Mouse (Mus musculus) midbrain, embryonic 10.5 days (tissue): ENCODE data around the gene Alkbh4. TPM values are rescaled to one million over a fixed set of nuclear protein-coding genes. Genes with fewer than 3 reads are reported as not detected.
A peak's percentile ranks its signal among the peaks of the same experiment; 100 is the strongest.

ENCODE experiments used
- DNase-seq: peaks from one replicate; pipeline ENCODE4 v3.0.0-alpha.2; 2017; ENCODE audit warnings: low spot score
- H3K27ac ChIP-seq: fragments of 300-500 bp; sonication (generic); replicated peaks from 2 replicates; pipeline ENCODE4 v1.5.1; 2016; ENCODE audit warnings: mild to moderate bottlenecking
- H3K27me3 ChIP-seq: fragments of 300-500 bp; sonication (generic); 2 replicates; pipeline ENCODE4 v1.6.1; 2016; ENCODE audit warnings: low read depth, mild to moderate bottlenecking; ENCODE audit not compliant: poor library complexity, severe bottlenecking
- H3K36me3 ChIP-seq: fragments of 300-500 bp; sonication (generic); 2 replicates; pipeline ENCODE4 v1.6.1; 2016; ENCODE audit warnings: mild to moderate bottlenecking, moderate library complexity
- H3K4me1 ChIP-seq: fragments of 300-500 bp; sonication (generic); 2 replicates; pipeline ENCODE4 v1.6.1; 2016
- H3K4me3 ChIP-seq: fragments of 300-500 bp; sonication (generic); 2 replicates; pipeline ENCODE4 v1.5.1; 2016; ENCODE audit warnings: mild to moderate bottlenecking, moderate library complexity
- H3K9me3 ChIP-seq: fragments of 300-500 bp; sonication (generic); replicated peaks from 2 replicates; pipeline ENCODE4 v1.6.1; 2016; ENCODE audit warnings: mild to moderate bottlenecking
- WGBS: fragments of 180-500 bp; shearing (Covaris S2); methylation state at CpG from one replicate; pipeline ENCODE4 v1.1.7; 2016; 5-methylcytosine and 5-hydroxymethylcytosine counted together
- polyA plus RNA-seq: library from polyadenylated mRNA; unstranded; fragments of >200 nt; fragmentation: Nextera tagmentation; extraction: Ambion mirVana; gene quantifications from 2 replicates; pipeline ENCODE4 v1.2.1, GENCODE M21; 2016

Gene Alkbh4
- polyA plus RNA-seq, 1 experiment from 2014 or later: 27.1 TPM

- Histone ChIP-seq H3K27ac (peak within 1 kb of the TSS; percentile 89), H3K4me3 (peak within 1 kb of the TSS; percentile 91), H3K27me3 (no peaks in the 10 kb centered on the region), H3K36me3 (peaks cover 31% of the 10 kb centered on the region), H3K4me1 (peaks cover 24% of the 10 kb centered on the region), H3K9me3 (no peaks in the 10 kb centered on the region)
- 4% methylated on average over 42 of the region's 42 CpGs for WGBS
- DNase-seq: peak; percentile 98
These were observed 19.8 kb upstream of the Alkbh4 start, which contains the start of gene Polr2j for GRCm38 (mm10) chr5:136115891-136116783. TSS of gene Polr2j (plus strand) at chr5:136116631.

DNA sequence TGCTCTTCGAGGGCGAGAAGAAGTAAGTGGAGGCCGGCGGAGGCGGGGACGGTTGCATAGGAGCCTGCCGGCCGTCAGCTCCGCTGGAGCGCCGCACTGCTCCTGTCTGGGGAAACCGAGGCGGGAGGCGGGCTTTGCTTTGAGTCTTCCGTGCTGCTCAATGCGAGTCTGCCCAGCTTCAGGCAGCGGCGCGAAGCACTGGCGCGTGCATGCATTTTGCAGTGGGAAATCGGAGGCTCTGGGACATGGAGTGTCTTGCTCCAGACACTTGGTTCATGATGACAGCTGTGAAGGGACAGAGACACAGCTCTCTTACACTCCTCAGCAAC lies 19.2 kb upstream of the Alkbh4 start:
- DNase-seq: no peak
- Histone ChIP-seq H3K9me3 (no peaks in the 10 kb centered on the region), H3K4me1 (peaks cover 24% of the 10 kb centered on the region), H3K27me3 (no peaks in the 10 kb centered on the region), H3K36me3 (peaks cover 37% of the 10 kb centered on the region), H3K27ac (peak overlapping the region; percentile 89), H3K4me3 (peak overlapping the region; percentile 91)
- under 1% methylated on average over 22 of the region's 22 CpGs for WGBS

DNA sequence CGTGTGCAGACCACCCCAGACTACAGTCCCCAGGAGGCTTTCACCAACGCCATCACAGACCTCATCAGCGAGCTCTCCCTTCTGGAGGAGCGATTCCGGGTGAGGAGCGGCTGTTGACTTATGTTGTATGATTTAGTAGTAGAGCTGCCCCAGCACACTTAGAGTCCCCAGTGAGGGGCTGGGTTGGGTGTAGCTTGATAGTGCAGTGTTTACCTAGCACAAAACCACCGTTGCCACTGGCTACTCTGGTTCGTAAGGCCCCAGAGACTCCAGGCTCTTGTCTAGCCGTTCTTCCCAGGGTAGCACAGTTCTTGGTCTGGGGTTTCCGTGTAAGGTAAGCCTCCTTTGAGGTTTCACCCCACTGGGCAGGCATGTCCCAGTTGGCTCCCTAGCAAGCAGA lies 13.8 kb upstream of the Alkbh4 start:
- 89% methylated on average over 10 of the region's 10 CpGs for WGBS
- peaks cover 82% of the 10 kb centered on the region for H3K36me3 ChIP-seq
- H3K9me3 ChIP-seq: no peaks in the 10 kb centered on the region
- no peak for DNase-seq
- no peaks in the 10 kb centered on the region for H3K27me3 ChIP-seq
- no peak overlapping the region for H3K4me3 ChIP-seq
- H3K27ac ChIP-seq: no peak overlapping the region
- peaks cover 11% of the 10 kb centered on the region for H3K4me1 ChIP-seq

- H3K4me1 ChIP-seq: peaks cover 21% of the 10 kb centered on the region
- peak overlapping the region; percentile 88 for H3K27ac ChIP-seq
- peaks cover 62% of the 10 kb centered on the region for H3K36me3 ChIP-seq
- H3K4me3 ChIP-seq: peak overlapping the region; percentile 75
- peak; percentile 19 for DNase-seq
- no peaks in the 10 kb centered on the region for H3K27me3 ChIP-seq
- no peaks in the 10 kb centered on the region for H3K9me3 ChIP-seq
- 9% methylated on average over 20 of the region's 20 CpGs for WGBS
These were observed 495 bp downstream of the Alkbh4 start for GRCm38 (mm10) chr5:136136292-136136990.

- H3K27me3 ChIP-seq: no peaks in the 10 kb centered on the region
- 76% methylated on average over 13 of the region's 13 CpGs for WGBS
- peak; percentile 35 for DNase-seq
- no peaks in the 10 kb centered on the region for H3K9me3 ChIP-seq
- peaks cover 62% of the 10 kb centered on the region for H3K36me3 ChIP-seq
- 0 out of 2 replicates have a peak overlapping the region, but pooled peaks have one; percentile 75 for H3K4me3 ChIP-seq
- peaks cover 21% of the 10 kb centered on the region for H3K4me1 ChIP-seq
- H3K27ac ChIP-seq: no peak overlapping the region
These were observed 1.8 kb downstream of the Alkbh4 start for GRCm38 (mm10) chr5:136137658-136138274.

GRCm38 (mm10) chr5:136139393-136139792 lies 3.4 kb downstream of the Alkbh4 start:
- 95% methylated on average over 13 of the region's 13 CpGs for WGBS
- peaks cover 46% of the 10 kb centered on the region for H3K36me3 ChIP-seq
- DNase-seq: no peak
- no peaks in the 10 kb centered on the region for H3K27me3 ChIP-seq
- H3K4me1 ChIP-seq: peaks cover 21% of the 10 kb centered on the region
- no peak overlapping the region for H3K27ac ChIP-seq
- H3K4me3 ChIP-seq: no peak overlapping the region
- H3K9me3 ChIP-seq: no peaks in the 10 kb centered on the region

DNA sequence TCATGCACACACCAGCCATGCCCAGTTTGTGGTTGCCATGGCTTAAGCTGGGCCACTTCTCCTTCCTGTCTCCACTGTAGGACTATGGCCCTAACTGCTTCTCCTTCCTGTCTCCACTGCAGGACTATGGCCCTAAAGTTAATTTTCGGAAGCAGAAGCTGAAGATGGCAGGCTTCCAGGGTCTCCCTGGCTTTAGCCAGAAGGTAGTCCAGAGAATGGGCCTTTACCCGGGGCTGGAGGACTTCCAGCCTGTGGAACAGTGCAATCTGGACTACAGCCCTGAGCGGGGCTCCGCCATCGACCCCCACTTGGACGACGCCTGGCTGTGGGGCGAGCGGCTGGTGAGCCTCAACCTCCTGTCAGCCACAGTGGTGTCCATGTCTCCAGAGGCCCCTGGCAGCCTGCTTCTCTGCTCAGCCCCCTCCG lies 4.1 kb downstream of the Alkbh4 start:
- Histone ChIP-seq H3K4me3 (no peak overlapping the region), H3K27ac (no peak overlapping the region), H3K36me3 (peaks cover 46% of the 10 kb centered on the region), H3K9me3 (no peaks in the 10 kb centered on the region), H3K4me1 (peaks cover 14% of the 10 kb centered on the region), H3K27me3 (no peaks in the 10 kb centered on the region)
- no peak for DNase-seq
- WGBS: 95% methylated on average over 10 of the region's 10 CpGs

DNA sequence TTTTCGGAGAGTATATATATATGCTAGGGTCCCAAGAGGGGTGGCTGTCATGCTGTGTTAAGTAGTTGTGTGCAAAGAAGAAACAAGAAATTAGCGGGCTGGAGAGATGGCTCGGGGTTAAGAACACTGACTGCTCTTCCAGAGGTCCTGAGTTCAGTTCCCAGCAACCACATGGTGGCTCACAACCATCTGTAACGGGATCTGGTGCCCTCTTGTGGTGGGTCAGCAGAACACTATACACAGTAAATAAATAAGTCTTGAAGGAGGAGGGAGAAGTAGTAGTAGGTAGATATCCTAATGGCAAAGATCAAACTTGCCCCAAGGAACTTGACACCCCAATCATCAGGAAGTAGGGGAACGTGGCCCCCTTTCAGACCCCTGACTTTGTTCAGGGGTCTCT lies 6.8 kb downstream of the Alkbh4 start:
- H3K4me1 ChIP-seq: no peaks in the 10 kb centered on the region; the same call in 1 of the 2 replicates
- H3K4me3 ChIP-seq: no peak overlapping the region
- H3K36me3 ChIP-seq: peaks cover 46% of the 10 kb centered on the region
- DNase-seq: no peak
- WGBS: 83% methylated on average over 5 of the region's 5 CpGs
- H3K27ac ChIP-seq: no peak overlapping the region
- no peaks in the 10 kb centered on the region for H3K27me3 ChIP-seq
- H3K9me3 ChIP-seq: no peaks in the 10 kb centered on the region

GRCm38 (mm10) chr5:136143161-136143755 lies 7.3 kb downstream of the Alkbh4 start:
- Histone ChIP-seq H3K4me3 (no peak overlapping the region), H3K27me3 (no peaks in the 10 kb centered on the region), H3K9me3 (no peaks in the 10 kb centered on the region), H3K36me3 (peaks cover 43% of the 10 kb centered on the region), H3K27ac (no peak overlapping the region), H3K4me1 (no peaks in the 10 kb centered on the region)
- 86% methylated on average over 6 of the region's 6 CpGs for WGBS
- DNase-seq: no peak

DNA sequence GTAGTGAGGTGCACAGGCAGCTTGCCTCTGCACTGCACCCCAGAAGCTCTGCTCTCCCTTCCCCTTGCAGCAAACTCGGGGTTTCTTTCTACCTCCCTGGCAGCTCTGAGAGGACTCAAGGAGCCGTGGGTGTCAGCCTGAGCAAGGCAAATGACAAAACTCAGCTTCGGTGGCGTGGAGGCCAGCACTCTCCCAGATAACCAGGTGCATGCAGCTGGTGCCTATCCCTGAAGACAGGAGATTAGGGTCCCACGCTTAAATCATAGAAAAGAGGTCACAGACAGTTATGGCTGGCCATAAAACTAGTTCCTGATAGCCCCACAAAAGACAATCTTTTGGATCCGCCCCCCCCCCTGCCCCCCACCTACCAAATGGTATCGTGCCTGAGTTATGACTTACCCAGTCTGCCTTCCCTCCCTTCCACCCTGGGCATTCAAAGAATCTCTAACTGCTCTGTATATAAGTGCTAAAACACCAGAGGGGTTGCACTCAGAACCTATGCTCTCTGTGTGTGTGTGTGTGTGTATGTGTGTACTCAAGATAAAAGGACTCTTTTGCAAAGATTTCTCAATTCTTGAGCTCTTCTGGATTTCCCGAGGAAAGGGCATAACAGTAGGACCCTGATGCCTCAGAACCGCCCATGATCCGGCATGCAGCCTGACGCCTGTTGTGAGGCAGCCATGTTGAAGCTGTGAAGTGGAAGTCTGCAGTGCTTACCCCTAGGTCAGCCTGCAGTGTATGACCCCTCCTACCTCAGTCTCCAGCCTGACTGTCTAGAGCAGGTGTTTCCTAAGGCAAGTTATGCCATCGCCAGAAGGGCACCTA lies 8.9 kb downstream of the Alkbh4 start:
- H3K27ac ChIP-seq: no peak overlapping the region
- H3K27me3 ChIP-seq: no peaks in the 10 kb centered on the region
- DNase-seq: no peak
- H3K9me3 ChIP-seq: no peaks in the 10 kb centered on the region
- peaks cover 28% of the 10 kb centered on the region for H3K36me3 ChIP-seq
- WGBS: 85% methylated on average over 12 of the region's 12 CpGs
- H3K4me3 ChIP-seq: no peak overlapping the region
- no peaks in the 10 kb centered on the region for H3K4me1 ChIP-seq

DNA sequence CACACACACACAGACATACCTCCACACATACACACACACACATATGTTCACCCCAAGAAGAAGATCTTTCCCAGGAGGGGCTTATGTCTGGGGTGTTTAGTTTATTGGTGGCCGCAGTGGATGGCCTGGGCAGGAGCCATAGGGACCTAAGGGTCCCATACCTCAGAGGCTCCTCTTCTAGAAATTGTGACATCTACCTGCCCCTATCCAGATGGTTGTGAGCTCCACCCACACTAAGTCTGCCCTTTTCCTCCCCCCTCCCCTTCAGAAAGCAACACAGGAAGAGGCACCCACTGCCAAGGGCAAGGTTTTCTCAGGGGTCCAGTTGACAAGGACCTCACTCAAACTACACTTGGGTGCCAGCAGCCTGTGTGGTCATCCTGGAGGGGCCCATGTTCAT lies 11.0 kb downstream of the Alkbh4 start:
- Histone ChIP-seq H3K4me3 (no peak overlapping the region), H3K36me3 (peaks cover 6% of the 10 kb centered on the region), H3K27ac (no peak overlapping the region), H3K27me3 (no peaks in the 10 kb centered on the region), H3K9me3 (no peaks in the 10 kb centered on the region), H3K4me1 (no peaks in the 10 kb centered on the region)
- WGBS: 90% methylated on average over 1 of the region's 1 CpGs
- DNase-seq: no peak

DNA sequence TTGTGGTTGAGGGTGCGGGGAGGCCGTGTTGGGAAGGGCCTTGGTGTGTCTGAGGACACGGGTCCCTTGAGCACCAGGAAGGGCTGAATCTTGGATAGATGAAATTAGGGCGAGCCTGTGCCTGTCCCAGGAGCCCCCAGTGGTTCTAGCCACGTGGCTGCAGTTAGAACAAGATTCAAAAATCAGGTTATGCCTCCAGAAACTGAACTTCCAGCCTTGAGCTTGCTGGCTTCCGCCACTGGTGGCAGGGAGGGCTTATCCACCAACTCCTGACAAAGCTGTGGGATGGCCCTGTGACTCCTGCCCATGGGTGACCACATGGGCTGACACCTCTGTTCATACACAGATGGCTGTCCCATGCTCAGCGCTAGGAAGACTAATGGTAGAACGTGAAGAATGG lies 11.8 kb downstream of the Alkbh4 start:
- Histone ChIP-seq H3K9me3 (no peaks in the 10 kb centered on the region), H3K27ac (no peak overlapping the region), H3K4me1 (no peaks in the 10 kb centered on the region), H3K4me3 (no peak overlapping the region), H3K27me3 (no peaks in the 10 kb centered on the region), H3K36me3 (no peaks in the 10 kb centered on the region)
- DNase-seq: no peak
- WGBS: 72% methylated on average over 8 of the region's 8 CpGs
